Mouse (Mus musculus): ENCODE data around the gene Polr2g. TPM values are rescaled to one million over a fixed set of nuclear protein-coding genes. Genes with fewer than 3 reads are reported as not detected.

Polr2g gene
- total RNA-seq, 2 experiments from 2014 or later, result 20.1 to 21.5 TPM

GRCm38 (mm10) chr19:8818801-8819595 lies 20.6 kb upstream of the Polr2g start, which contains the start of gene Ttc9c:
Gene Ttc9c, minus strand, starts transcription at chr19:8819333.
- ATAC-seq (replicated peaks; ENCODE audit: low FRiP score, poor library complexity, severe bottlenecking), result peak; percentile 77

DNA sequence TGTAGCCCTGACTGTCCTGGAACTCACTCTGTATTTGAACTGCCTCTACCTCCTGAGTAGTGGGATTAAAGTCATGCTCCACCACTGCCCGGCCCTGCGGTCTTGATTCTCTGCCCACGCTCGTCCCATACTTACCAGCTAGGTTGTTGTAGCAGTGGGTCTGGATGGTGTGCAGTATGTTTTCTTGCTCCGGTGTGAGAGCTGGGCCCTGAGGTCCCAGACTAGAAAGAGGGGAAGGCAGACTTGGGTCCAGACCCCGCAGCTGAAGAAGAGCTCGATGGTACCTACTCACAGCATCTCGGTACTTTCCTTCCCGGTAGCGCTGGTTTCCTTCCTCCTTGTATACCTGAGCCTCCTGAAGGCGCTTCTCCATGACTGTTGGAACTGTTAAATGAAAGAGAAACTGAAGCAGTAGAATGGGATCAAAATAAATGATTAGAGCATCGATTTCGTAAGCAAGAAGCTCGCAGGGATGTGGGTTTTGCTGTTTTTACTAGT lies 20.0 kb upstream of the Polr2g start:
- ATAC-seq (replicated peaks; ENCODE audit: low FRiP score, poor library complexity, severe bottlenecking), result no peak

DNA sequence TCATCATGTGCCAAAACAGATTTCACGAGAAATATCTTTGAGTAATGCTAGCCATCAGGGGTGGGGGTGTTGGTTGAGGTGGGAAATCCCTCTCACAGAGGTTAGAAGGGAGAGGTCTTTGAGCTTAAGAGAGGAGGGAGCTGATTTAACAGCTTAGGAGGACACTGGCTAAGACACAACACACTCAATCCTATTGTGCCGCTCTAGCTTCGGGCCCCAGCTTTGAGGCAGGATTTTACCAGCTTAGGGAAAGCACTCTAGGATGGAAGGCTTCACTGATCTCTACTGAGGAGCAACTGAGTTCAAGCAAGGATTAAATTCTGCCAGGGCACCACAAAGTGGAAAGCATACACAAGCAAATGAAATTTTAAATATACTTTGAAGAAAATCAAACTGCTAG lies 18.6 kb upstream of the Polr2g start:
- no peak for ATAC-seq (replicated peaks; ENCODE audit: low FRiP score, poor library complexity, severe bottlenecking)

GRCm38 (mm10) chr19:8815812-8816211 lies 17.4 kb upstream of the Polr2g start:
- ATAC-seq (replicated peaks; ENCODE audit: low FRiP score, poor library complexity, severe bottlenecking), result no peak

DNA sequence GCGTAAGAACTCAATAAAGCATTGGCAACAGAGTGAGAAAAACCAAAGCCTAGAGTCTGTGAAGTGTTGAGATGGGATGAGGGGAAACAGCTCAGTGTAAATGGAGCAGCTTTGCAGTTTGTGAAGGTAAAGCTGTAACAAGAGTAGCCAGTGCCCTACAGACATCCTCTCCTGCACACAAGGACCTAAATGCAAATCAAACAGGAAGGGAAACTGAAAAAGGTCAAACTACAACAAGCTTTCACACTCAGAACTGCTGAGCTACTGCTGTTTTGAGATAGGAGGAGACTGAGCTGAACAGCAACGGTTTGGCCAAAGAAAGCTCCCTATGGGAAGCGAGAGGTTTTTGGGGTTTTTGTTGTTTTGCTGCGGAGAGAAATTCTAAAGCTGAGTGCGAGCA lies 8.4 kb upstream of the Polr2g start:
- ATAC-seq (replicated peaks; ENCODE audit: low FRiP score, poor library complexity, severe bottlenecking), result no peak

- no peak for ATAC-seq (replicated peaks; ENCODE audit: low FRiP score, poor library complexity, severe bottlenecking)
Observed at GRCm38 (mm10) chr19:8803879-8804660, 5.7 kb upstream of the Polr2g start.

DNA sequence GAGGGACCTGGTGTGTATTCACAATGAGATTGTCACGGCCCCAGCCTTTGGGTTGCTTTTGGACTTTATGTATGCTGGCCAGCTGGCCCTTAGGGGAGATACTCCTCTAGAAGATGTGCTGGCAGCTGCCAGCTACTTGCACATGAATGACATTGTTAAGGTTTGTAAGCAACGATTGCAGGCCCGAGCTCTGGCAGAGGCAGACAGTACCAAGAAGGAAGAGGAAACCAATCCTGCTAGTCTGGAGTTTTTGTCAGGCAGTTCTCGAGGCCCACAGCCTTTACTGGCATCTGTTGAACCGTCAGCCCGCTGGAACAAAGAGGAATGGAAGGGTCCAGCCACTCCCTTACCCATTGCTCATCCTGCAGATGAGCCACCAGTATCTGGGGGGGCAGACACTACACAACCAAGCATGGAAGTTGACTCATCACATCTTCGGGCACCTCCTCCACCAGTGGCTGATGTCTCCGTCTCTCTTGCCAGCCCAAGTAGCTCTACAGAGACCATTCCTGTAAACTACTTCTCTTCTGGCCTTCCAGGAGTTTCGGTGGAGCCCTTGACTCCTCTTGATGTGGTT lies 4.9 kb upstream of the Polr2g start:
- ATAC-seq (replicated peaks; ENCODE audit: low FRiP score, poor library complexity, severe bottlenecking), result no peak

GRCm38 (mm10) chr19:8802130-8802821 lies 3.9 kb upstream of the Polr2g start, which contains the start of gene Zbtb3:
Gene Zbtb3, plus strand, starts transcription at chr19:8802555.
- ATAC-seq (replicated peaks; ENCODE audit: low FRiP score, poor library complexity, severe bottlenecking), result peak; percentile 91

DNA sequence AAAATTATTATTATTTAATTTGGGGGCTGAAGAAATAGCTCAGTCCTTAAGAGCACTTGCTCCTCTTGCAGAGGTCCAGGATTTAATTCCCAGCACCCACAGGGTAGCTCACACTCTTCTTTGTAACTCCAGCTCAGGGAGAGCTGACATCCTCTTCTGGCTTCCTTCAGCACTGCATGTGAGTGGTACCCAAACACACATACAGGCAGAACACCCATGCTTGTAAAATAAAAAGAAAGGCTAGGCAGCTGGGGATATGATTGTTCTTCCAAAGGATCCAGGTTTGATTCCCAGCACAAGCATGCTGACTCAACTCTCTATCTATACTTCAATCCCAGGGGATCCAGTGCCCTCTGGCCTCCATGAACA lies 554 bp upstream of the Polr2g start:
- no peak for ATAC-seq (replicated peaks; ENCODE audit: low FRiP score, poor library complexity, severe bottlenecking)

DNA sequence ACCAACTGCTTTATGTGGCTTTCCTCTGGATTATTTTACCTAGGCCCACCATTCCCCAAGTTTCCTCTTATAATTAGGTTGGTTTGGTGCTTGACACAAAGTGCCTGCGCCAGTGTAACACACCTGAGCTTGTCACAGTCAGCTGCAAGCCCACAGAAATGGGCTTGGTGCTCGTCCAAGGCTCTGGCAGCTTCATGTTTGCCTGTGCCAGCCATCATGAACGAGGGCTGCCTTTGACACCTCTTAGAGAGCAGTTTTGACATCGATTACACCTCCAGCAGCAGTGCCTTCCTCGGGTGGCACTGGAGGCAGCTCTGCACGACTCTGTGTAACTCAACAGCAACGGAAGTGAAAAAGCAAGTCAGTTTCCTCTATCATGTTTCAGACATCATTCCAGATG lies 8.2 kb downstream of the Polr2g start:
- ATAC-seq (replicated peaks; ENCODE audit: low FRiP score, poor library complexity, severe bottlenecking), result no peak

GRCm38 (mm10) chr19:8789171-8789570 lies 9.2 kb downstream of the Polr2g start:
- ATAC-seq (replicated peaks; ENCODE audit: low FRiP score, poor library complexity, severe bottlenecking), result no peak

DNA sequence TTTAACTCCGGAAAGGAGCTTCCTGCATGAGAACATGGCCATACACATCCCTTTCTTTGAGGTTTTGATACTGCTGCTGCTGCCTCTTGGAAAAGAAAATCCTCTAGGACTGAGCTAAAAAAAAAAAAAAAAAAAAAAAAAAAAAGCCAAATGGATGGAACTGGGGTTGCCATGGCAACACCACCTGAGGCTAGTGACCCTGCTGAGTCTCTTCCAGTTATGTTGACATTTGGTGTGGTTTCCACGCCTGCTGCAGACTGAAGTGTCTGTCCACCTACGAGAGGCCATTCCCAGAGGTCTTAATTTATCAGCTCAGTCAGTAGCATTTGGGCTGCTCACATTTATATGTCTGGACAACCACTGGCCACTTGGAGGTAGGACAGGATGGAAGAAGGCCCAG lies 9.9 kb downstream of the Polr2g start:
- no peak for ATAC-seq (replicated peaks; ENCODE audit: low FRiP score, poor library complexity, severe bottlenecking)

DNA sequence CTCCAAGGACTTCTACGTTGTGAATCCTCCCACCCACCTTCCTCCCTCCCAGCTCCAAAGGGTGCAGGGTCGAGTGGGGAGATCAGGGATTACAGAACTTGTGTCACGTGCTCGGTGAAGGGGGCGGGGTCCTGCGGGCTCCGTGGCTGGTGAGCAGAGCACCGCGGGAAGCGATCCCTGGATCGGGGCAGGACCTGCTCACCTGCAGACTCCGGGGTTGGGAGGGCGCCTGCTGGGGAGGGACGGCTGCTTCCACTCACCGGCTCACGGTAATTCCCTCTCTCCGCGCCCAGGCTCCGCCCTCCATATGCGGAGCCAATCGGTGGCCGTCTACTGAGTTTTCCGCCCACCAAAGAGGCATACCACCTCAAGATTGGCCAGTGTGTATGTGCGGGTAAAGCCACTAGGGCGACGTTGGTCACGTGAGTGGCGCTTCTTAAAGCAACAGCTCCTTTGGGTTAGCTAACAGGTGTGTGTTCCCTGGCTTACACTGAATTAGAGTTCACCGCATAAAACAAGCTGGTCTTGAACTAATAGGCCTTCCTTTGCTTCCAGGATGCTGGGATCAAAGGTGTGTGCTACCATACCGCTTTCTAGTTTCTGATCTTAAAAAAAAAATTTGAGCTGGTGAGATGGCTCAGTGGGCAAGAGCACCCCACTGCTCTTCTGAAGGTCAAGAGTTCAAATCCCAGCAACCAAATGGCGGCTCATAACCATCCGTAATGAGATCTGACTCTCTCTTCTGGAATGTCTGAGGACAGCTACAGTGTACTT lies 12.2 kb downstream of the Polr2g start, which contains the start of gene Taf6l:
Taf6l (minus strand) TSS at position 410 of the 774 bp plus-strand sequence.
- ATAC-seq (replicated peaks; ENCODE audit: low FRiP score, poor library complexity, severe bottlenecking), result peak; percentile 99

- 0 out of 2 replicates have a peak, but pooled peaks have one; percentile 8 for ATAC-seq (replicated peaks; ENCODE audit: low FRiP score, poor library complexity, severe bottlenecking)
Observed at GRCm38 (mm10) chr19:8774951-8775421, 23.4 kb downstream of the Polr2g start.

GRCm38 (mm10) chr19:8774086-8774835 lies 24.1 kb downstream of the Polr2g start, which contains the start of gene Tmem179b:
Gene Tmem179b, minus strand, starts transcription at chr19:8774467.
- peak; percentile 89 for ATAC-seq (replicated peaks; ENCODE audit: low FRiP score, poor library complexity, severe bottlenecking)

DNA sequence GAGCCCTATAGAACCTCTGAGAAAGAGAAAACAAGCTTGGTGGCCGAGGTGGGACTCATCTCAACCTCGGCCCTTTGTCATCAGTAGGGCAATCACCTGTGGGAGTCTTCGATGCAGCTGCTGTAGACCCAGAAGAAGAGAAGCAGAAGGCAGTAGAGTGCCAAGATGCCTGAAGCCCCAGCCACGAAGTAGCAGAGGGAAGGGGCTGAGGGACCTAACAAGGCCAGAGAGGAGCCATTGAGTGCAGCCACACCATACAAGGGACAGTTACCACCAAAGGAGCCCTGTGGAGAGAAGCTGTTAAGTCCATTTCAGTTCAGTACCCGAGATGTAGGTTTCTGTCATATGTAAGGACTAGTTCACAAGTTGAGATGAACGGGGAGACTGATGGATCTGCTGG lies 25.0 kb downstream of the Polr2g start:
- no peak for ATAC-seq (replicated peaks; ENCODE audit: low FRiP score, poor library complexity, severe bottlenecking)

DNA sequence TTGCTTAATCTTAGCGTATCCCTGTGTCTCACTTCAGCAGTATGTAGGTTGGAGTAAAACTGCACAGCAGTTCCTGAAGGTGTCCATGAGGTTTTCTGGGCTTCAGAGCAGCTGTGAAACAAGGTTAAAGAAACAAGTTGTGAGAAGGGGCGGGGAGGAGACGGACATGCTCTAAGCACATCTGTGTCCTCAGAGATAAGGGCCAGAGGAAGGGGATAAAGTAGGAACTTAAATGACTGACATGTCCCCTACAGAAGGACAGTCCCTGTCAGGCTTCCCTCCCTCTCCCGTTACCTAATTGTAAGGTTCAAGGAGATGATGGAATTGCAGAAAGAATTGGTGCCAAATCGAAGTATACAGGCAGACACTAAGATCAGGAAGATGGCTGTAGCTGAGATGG lies 25.4 kb downstream of the Polr2g start:
- peak; percentile 48; the same call in 1 of the 2 replicates for ATAC-seq (replicated peaks; ENCODE audit: low FRiP score, poor library complexity, severe bottlenecking)
